Mouse (Mus musculus) embryonic stem cell, embryonic (primary cell): ENCODE data around the gene Zhx3.

Experiments
- CTCF ChIA-PET, 4 experiments: fragments of 300-600 bp in 2 of 4; fragments of 350-600 bp in 2 of 4; sonication (Branson Sonifier 250); formaldehyde crosslinking; loops; one replicate each; lab custom pipeline; 2022; ENCODE audit warnings: inconsistent platforms in 2 of 4; lab: Charles Lee
- POLR2A ChIA-PET, 4 experiments: fragments of 300-600 bp in 2 of 4; fragments of 350-600 bp in 2 of 4; sonication (Branson Sonifier 250); formaldehyde crosslinking; loops; one replicate each; lab custom pipeline; 2022; ENCODE audit warnings: antibody characterized with exemption in 4 of 4, inconsistent platforms in 1 of 4; lab: Charles Lee

Zhx3 gene

GRCm38 (mm10) chr2:160707673-160708072 lies 165.1 kb downstream of the Zhx3 start:
- ChIA-PET POLR2A (interaction anchor here in 2 of 4 experiments (0.6 to 2.2 kb wide), 5 partner anchors 11 to 55 kb away, joined by 3 to 8 read pairs (median 3); no protein-coding TSS in a partner anchor), CTCF (interaction anchor here in 1 of 4 experiments (0.6 to 0.9 kb wide), 2 partner anchors 12 to 36 kb away, joined by 3 read pairs; no protein-coding TSS in a partner anchor)

GRCm38 (mm10) chr2:160702824-160703223 lies 170.0 kb downstream of the Zhx3 start:
- ChIA-PET CTCF (no interaction called here), POLR2A (interaction anchor here in 1 of 4 experiments (0.7 kb wide), 1 partner anchor 112 kb away, joined by 3 read pairs; no protein-coding TSS in a partner anchor)

GRCm38 (mm10) chr2:160701603-160702002 lies 171.2 kb downstream of the Zhx3 start:
- ChIA-PET CTCF (no interaction called here), POLR2A (no interaction called here)

GRCm38 (mm10) chr2:160700271-160700670 lies 172.5 kb downstream of the Zhx3 start:
- POLR2A ChIA-PET, result interaction anchor here in 3 of 4 experiments (0.7 to 1.5 kb wide), 5 partner anchors 44 to 203 kb away, joined by 3 to 7 read pairs (median 3); no protein-coding TSS in a partner anchor
- CTCF ChIA-PET, result no interaction called here
